Mouse (Mus musculus) layer of hippocampus, adult 6 months (tissue): Measurements from ENCODE around the gene Olfr1111. TPM values are rescaled to one million over a fixed set of nuclear protein-coding genes. Genes with fewer than 3 reads are reported as not detected.

Experiments used
- long read RNA-seq, 2 experiments: library from polyadenylated mRNA; unstranded; transcript quantifications; one replicate each; pipeline ENCODE4 v2.0.0; 2019 to 2020
- polyA plus RNA-seq: library from polyadenylated mRNA; unstranded; fragments of <200 nt; fragmentation: Nextera tagmentation; gene quantifications from 2 replicates; pipeline ENCODE4 v1.2.3, GENCODE M21; 2021

Olfr1111 gene
- not detected in 2 replicates for polyA plus RNA-seq
- long read RNA-seq, experiment 1, result 0 reads
- long read RNA-seq, experiment 2, result 0 reads

DNA sequence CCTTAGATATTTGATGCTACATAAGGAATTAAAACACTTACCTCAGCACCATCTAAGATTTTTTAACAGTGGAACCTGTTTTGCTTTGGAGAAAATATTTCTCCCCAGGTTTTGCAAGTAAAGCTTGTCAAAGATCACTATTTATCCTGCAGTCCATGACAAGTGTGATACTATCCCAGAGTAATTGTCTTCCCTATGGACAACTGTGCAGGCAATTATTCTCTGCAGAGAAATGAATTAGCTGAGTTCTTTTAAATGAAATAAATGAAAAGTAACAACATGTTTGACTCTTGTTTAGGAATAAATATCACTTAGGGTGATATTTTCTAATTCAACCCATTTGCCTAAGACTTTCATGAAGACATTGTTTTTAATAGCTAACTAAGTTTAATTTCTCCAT is at the start of gene Olfr1111:
Gene Olfr1111, minus strand, starts transcription at position 101 of the 400 bp plus-strand sequence.

DNA sequence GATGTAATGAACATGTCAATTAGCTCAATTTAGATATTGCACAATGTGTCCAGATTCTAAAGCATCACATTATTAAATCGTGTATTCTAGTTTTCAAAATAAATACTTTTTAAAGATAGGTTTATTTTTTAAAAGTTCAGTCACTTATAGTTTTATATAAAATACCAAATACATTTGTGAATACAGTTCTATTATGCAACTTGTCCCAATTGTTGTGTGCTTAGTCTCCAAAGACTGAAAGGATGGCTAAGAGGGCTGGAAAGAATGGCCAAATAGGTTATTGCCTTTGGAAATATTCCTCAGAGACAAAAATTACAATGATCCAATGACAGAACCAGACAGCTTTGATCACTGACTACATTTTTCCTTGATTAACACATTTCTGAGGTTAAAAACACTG is 35.1 kb upstream of the Olfr1111 start, which contains the start of gene Olfr1112:
Gene Olfr1112, plus strand, starts transcription at position 301 of the 400 bp plus-strand sequence.

GRCm38 (mm10) chr2:87140200-87140599 is 12.2 kb downstream of the Olfr1111 start, which contains the start of gene Olfr1110:
Gene Olfr1110 (minus strand): TSS chr2:87140300.

DNA sequence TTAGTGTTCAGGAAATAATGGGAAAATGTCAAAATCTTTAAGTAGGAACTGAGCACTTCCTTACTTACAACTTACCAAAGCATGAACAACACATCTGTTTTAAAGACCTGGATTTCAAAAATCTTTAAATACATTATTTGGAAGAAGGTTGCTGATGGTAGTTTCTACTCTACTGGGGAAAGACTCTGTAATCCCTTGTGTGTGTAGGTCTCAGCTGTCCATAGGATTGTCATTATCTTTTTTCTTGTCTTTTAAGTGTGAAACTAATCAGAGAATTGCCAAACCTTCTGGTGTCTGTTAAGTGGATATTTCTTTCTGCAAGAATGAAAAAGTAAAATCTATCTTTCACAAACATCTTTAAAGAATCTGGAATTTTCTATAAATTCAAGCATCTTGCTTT is 38.0 kb downstream of the Olfr1111 start, which contains the start of gene Olfr259:
Gene Olfr259, minus strand, starts transcription at position 101 of the 400 bp plus-strand sequence.

Other genes with a start within 250 kb of the Olfr1111 start
- gene Olfr1098, start 228.1 kb downstream of the Olfr1111 start, polyA plus RNA-seq, result not detected in 2 replicates
- not detected in 2 replicates for gene Olfr1099, start 191.9 kb downstream of the Olfr1111 start, polyA plus RNA-seq
- not detected in 2 replicates for gene Olfr1100, start 172.7 kb downstream of the Olfr1111 start, polyA plus RNA-seq
- not detected in 2 replicates for gene Olfr1101, start 161.4 kb downstream of the Olfr1111 start, polyA plus RNA-seq
- not detected in 2 replicates for gene Olfr1102, start 154.2 kb downstream of the Olfr1111 start, polyA plus RNA-seq
- not detected in 2 replicates for gene Olfr1104, start 125.5 kb downstream of the Olfr1111 start, polyA plus RNA-seq
- gene Olfr1105, start 116.1 kb downstream of the Olfr1111 start, polyA plus RNA-seq, result not detected in 2 replicates
- gene Olfr1106, start 100.4 kb downstream of the Olfr1111 start, polyA plus RNA-seq, result not detected in 2 replicates
- gene Olfr1107, start 76.8 kb downstream of the Olfr1111 start, polyA plus RNA-seq, result not detected in 2 replicates
- gene Olfr1109, start 56.6 kb downstream of the Olfr1111 start, polyA plus RNA-seq, result not detected in 2 replicates
- gene Olfr259, start 38.1 kb downstream of the Olfr1111 start, polyA plus RNA-seq, result not detected in 2 replicates
- gene Olfr1110, start 12.3 kb downstream of the Olfr1111 start, polyA plus RNA-seq, result not detected in 2 replicates
- gene Olfr1112, start 35.2 kb upstream of the Olfr1111 start, polyA plus RNA-seq, result not detected in 2 replicates
- not detected in 2 replicates for gene Olfr1113, start 56.3 kb upstream of the Olfr1111 start, polyA plus RNA-seq
- not detected in 2 replicates for gene Olfr1115, start 95.4 kb upstream of the Olfr1111 start, polyA plus RNA-seq
- not detected in 2 replicates for gene Olfr1116, start 114.9 kb upstream of the Olfr1111 start, polyA plus RNA-seq
- not detected in 2 replicates for gene Olfr1118, start 155.0 kb upstream of the Olfr1111 start, polyA plus RNA-seq
- not detected in 2 replicates for gene Olfr1120, start 202.2 kb upstream of the Olfr1111 start, polyA plus RNA-seq
- gene Olfr1121, start 217.3 kb upstream of the Olfr1111 start, polyA plus RNA-seq, result not detected in 2 replicates
- not detected in 2 replicates for gene Olfr1122, start 233.2 kb upstream of the Olfr1111 start, polyA plus RNA-seq